ENCODE assay signal across 23 mouse cellular contexts in the genomic region with DNA sequence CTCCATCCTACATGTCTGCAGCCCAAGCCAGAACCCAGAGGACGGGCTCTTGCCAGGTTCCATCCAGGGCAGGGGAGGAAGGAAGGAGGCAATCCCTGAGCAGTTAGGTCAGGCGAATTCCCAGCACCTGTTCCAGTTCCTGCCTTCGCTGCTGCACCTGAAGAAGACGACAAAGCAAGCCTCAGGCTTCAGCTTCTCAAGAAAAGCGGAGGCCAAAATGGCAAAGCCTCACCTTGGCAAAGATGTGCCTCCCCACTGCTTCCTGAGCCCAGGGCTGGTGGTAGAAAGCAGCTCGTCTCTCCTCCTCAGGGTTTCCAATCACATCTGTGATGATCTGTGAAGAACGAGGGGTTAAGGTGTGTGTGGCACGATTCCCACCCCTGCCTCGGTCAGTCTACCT. TPM values are rescaled to one million over a fixed set of nuclear protein-coding genes. Genes with fewer than 3 reads are reported as not detected.
"Had no signal": no experiment of that assay in that cellular context is flagged by ENCODE, and none has a peak within 500 bp of the region (broad histone marks: within the 10 kb centered on the region; RNA-seq: fewer than 3 reads in every experiment).

No protein-coding gene starts in this region.

- H3K27me3 ChIP-seq: kidney, embryonic 15.5 days; limb, embryonic 12.5 days; limb, embryonic 15.5 days; liver, embryonic 12.5 days; liver, embryonic 15.5 days; lung, embryonic 15.5 days had no signal

- DNase-seq: kidney, postnatal 10 days; kidney, postnatal 36 days; left cerebral cortex, postnatal 4 days; lung, adult 18-20 months; lung, postnatal 10 days; lung, postnatal 4 days; midbrain, embryonic 14.5 days; thymus, adult 18-20 months; thymus, postnatal 36 days had no signal

- H3K4me3 ChIP-seq: kidney, embryonic 15.5 days; left cerebral cortex, adult 2 months; limb, embryonic 12.5 days; limb, embryonic 15.5 days; liver, embryonic 12.5 days; liver, embryonic 15.5 days; lung, embryonic 15.5 days had no signal

- H3K27ac ChIP-seq: kidney, embryonic 15.5 days; left cerebral cortex, adult 2 months; limb, embryonic 12.5 days; limb, embryonic 15.5 days; liver, embryonic 12.5 days; liver, embryonic 15.5 days; lung, embryonic 15.5 days had no signal

RNA-seq across cellular contexts. Expression of a gene that starts 12.5 kb away (rescaled TPM):
- polyA plus RNA-seq: neural tube, embryonic 14.5 days had no signal

RNA-seq across cellular contexts. Expression of a gene that starts 37.7 kb away (rescaled TPM):
- polyA plus RNA-seq: kidney, embryonic 15.5 days; limb, embryonic 12.5 days; limb, embryonic 15.5 days; liver, embryonic 12.5 days; liver, embryonic 15.5 days; lung, embryonic 15.5 days; midbrain, embryonic 11.5 days; midbrain, embryonic 14.5 days; midbrain, postnatal 0 days; neural tube, embryonic 11.5 days; neural tube, embryonic 14.5 days; stomach, embryonic 16.5 days; testis, adult 2 months; urinary bladder, adult 2 months had no signal
